Mouse (Mus musculus) stomach, postnatal 0 days (tissue): Measurements from ENCODE around the gene Slc25a33.

Experiments used
- CTCF ChIP-seq: IDR thresholded peaks from 2 replicates; pipeline ENCODE4 v1.5.1; 2016; ENCODE audit warnings: antibody characterized with exemption, low read depth, mild to moderate bottlenecking, moderate library complexity
- EP300 ChIP-seq: optimal IDR thresholded peaks from 2 replicates; pipeline ENCODE3; 2016; ENCODE audit warnings: antibody characterized with exemption

- no peak for TF ChIP-seq CTCF
- TF ChIP-seq EP300: no peak
These were observed 1.3 kb upstream of the Slc25a33 start for GRCm38 (mm10) chr4:149775330-149775729.
